Mouse (Mus musculus): ENCODE results near the gene Pid1. TPM values are rescaled to one million over a fixed set of nuclear protein-coding genes. Genes with fewer than 3 reads are reported as not detected.

Gene Pid1
- polyA plus RNA-seq, 1 experiment from 2014 or later = 26.0 TPM

DNA sequence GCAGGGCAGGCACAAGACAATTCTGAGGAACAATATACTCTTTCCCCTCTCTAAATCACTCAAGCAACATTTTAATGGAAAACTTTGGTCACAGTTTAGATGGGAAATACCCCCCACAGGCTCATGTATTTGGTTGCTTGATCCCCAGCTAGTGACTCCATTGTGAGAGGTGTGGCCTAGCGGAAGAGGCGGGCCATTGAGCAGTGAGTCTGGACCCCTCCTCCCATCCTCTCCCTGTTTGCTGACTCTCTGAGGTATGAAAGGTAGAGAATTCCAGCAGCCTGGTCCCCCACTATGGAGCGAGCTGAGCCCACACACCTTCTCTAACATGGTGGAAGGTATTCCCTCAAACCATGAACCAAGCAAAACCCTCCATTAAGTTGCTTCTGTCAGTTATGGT is 83.8 kb downstream of the Pid1 start:
- Histone ChIP-seq H3K4me2 (ENCODE audit: low read depth, low read length) (no peak overlapping the region), H3K9me3 (replicated peaks; ENCODE audit: control insufficient read depth, low read length) (no peaks in the 10 kb centered on the region), H3K36me3 (replicated peaks; ENCODE audit: control insufficient read depth, insufficient read depth, low read depth, low read length) (no peaks in the 10 kb centered on the region), H3K27me3 (ENCODE audit: control insufficient read depth, insufficient read depth, low read length) (no peaks in the 10 kb centered on the region), H3K27ac (replicated peaks; ENCODE audit: low read depth, low read length) (no peak overlapping the region), H3K9ac (replicated peaks; ENCODE audit: low read length) (no peak overlapping the region), H3K4me3 (ENCODE audit: low read depth, low read length) (no peak overlapping the region), H3K4me1 (ENCODE audit: control insufficient read depth, insufficient read depth, low read length) (no peaks in the 10 kb centered on the region)
- ATAC-seq (replicated peaks; ENCODE audit: insufficient number of reproducible peaks, low FRiP score, low TSS enrichment, low read depth) = no peak
- 89% methylated on average over 3 of the region's 3 CpGs for WGBS
- no peak for DNase-seq (ENCODE audit: low spot score)

DNA sequence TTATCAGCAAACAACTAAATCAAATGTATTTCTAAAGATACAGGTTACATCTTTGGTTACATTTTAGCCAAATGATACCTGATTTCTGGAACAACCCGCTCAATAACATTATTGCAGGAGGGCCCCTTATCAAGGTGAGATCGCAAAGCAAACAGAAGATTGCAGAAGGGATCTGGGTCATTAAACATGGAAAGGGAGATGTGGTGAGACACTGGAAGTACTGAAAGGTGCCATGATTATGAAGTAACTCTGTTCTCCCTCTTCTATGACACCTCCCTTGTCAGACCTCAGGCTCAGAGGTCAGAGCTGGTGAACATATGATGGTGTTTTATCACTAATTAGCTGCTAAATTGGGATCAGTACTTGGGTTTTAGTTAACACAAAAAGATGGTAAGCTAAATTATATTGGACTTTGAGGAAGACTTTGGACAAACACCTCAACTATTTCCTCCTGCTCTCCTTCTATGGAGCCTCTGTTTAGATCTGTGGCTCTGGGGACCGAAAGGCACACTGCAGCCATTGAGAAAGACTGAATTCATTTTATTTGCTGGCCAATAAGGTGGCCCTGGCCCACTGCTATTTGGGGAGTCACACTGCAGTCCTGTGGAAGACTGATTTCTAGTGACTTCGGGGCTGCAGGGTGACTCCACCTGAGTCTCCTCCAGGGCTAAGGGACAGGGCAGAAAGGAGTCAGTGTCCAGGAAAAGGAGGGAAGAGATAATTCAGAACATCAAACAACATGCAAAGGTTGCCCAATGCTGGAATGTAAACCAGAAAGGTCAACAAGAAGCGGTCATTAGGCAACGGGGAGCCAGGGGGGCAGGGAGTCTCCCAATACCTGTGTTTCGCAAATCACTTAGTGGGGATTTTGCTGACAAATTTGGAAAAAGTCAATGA is 85.4 kb downstream of the Pid1 start:
- no peak for DNase-seq (ENCODE audit: low spot score)
- ATAC-seq (replicated peaks; ENCODE audit: insufficient number of reproducible peaks, low FRiP score, low TSS enrichment, low read depth) = no peak
- Histone ChIP-seq H3K9me3 (replicated peaks; ENCODE audit: control insufficient read depth, low read length) (no peaks in the 10 kb centered on the region), H3K27me3 (ENCODE audit: control insufficient read depth, insufficient read depth, low read length) (no peaks in the 10 kb centered on the region), H3K4me3 (ENCODE audit: low read depth, low read length) (no peak overlapping the region), H3K36me3 (replicated peaks; ENCODE audit: control insufficient read depth, insufficient read depth, low read depth, low read length) (no peaks in the 10 kb centered on the region), H3K9ac (replicated peaks; ENCODE audit: low read length) (no peak overlapping the region), H3K4me1 (ENCODE audit: control insufficient read depth, insufficient read depth, low read length) (no peaks in the 10 kb centered on the region), H3K27ac (replicated peaks; ENCODE audit: low read depth, low read length) (no peak overlapping the region), H3K4me2 (ENCODE audit: low read depth, low read length) (no peak overlapping the region)
- WGBS = 81% methylated on average over 7 of the region's 7 CpGs

DNA sequence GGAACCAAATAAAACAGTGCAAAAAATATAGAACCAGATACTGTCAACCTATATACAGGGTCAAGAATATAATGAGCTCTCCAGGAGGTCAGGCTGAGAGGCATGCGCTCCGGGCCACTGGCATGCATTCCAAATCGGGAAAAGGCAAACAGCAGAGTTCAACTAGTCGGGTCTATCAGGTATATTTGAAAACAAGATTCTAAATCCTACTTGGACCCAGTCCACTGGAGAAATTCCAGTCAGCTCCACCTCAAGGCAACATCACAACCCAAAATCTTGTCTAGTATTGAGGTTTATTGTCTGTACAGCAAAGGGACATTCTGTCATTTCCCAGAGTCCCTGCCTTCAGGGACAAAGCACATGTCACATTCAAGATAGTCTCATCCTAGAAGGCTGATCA is 91.0 kb downstream of the Pid1 start:
- H3K36me3 ChIP-seq (replicated peaks; ENCODE audit: control insufficient read depth, insufficient read depth, low read depth, low read length) = no peaks in the 10 kb centered on the region
- no peak overlapping the region for H3K27ac ChIP-seq (replicated peaks; ENCODE audit: low read depth, low read length)
- ATAC-seq (replicated peaks; ENCODE audit: insufficient number of reproducible peaks, low FRiP score, low TSS enrichment, low read depth) = no peak
- WGBS = 58% methylated on average over 4 of the region's 4 CpGs
- DNase-seq (ENCODE audit: low spot score) = no peak
- H3K4me2 ChIP-seq (ENCODE audit: low read depth, low read length) = no peak overlapping the region
- no peaks in the 10 kb centered on the region for H3K9me3 ChIP-seq (replicated peaks; ENCODE audit: control insufficient read depth, low read length)
- no peaks in the 10 kb centered on the region for H3K4me1 ChIP-seq (ENCODE audit: control insufficient read depth, insufficient read depth, low read length)
- H3K4me3 ChIP-seq (ENCODE audit: low read depth, low read length) = no peak overlapping the region
- H3K27me3 ChIP-seq (ENCODE audit: control insufficient read depth, insufficient read depth, low read length) = no peaks in the 10 kb centered on the region
- H3K9ac ChIP-seq (replicated peaks; ENCODE audit: low read length) = no peak overlapping the region

DNA sequence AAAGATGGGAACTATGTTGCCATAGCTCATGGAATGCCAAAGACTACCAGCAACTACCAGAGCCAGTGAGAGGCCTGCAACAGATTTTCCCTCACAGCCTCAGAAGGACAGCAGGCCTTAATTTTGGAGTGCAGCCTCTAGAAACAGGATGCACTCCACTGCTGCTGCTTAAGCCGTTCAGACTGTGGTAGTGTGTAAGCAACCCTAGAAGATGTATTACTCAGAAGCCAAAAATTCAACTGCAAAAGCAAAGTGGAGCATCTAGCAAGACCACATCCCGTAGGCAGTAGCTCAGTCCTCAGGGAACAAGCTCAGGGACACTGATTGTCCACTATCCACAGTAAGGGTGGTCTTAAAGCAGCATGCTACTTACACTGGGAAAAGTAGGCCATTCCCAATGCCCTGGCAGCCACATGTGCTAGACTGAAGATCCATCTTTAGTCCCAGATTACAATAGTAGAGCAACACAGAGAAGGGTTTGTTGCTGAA is 92.2 kb downstream of the Pid1 start:
- ATAC-seq (replicated peaks; ENCODE audit: insufficient number of reproducible peaks, low FRiP score, low TSS enrichment, low read depth) = no peak
- no peak for DNase-seq (ENCODE audit: low spot score)
- Histone ChIP-seq H3K4me2 (ENCODE audit: low read depth, low read length) (no peak overlapping the region), H3K27me3 (ENCODE audit: control insufficient read depth, insufficient read depth, low read length) (no peaks in the 10 kb centered on the region), H3K9ac (replicated peaks; ENCODE audit: low read length) (no peak overlapping the region), H3K36me3 (replicated peaks; ENCODE audit: control insufficient read depth, insufficient read depth, low read depth, low read length) (no peaks in the 10 kb centered on the region), H3K4me1 (ENCODE audit: control insufficient read depth, insufficient read depth, low read length) (no peaks in the 10 kb centered on the region), H3K9me3 (replicated peaks; ENCODE audit: control insufficient read depth, low read length) (no peaks in the 10 kb centered on the region), H3K27ac (replicated peaks; ENCODE audit: low read depth, low read length) (no peak overlapping the region), H3K4me3 (ENCODE audit: low read depth, low read length) (no peak overlapping the region)
- 82% methylated on average over 2 of the region's 2 CpGs for WGBS

DNA sequence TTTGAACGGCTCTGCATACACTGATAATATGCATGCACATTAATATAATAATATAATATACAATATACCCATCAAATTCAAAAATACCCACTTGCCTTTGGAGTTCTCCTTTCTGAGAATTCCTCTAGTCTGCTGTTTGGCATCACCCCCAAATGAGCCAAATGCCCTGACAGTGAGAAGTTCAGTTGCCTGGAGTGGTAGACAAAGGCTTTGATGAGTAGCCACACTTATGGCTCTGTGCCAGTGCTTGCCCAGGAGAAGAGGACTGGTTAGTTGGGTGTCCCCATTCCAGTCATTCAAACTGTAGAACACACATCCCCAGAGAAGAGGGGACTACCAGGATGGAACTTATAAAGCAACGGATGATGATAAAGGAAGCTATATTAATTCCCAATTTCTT is 106.3 kb downstream of the Pid1 start:
- Histone ChIP-seq H3K9ac (replicated peaks; ENCODE audit: low read length) (no peak overlapping the region), H3K4me2 (ENCODE audit: low read depth, low read length) (no peak overlapping the region), H3K4me3 (ENCODE audit: low read depth, low read length) (no peak overlapping the region), H3K9me3 (replicated peaks; ENCODE audit: control insufficient read depth, low read length) (no peaks in the 10 kb centered on the region), H3K27ac (replicated peaks; ENCODE audit: low read depth, low read length) (no peak overlapping the region), H3K4me1 (ENCODE audit: control insufficient read depth, insufficient read depth, low read length) (no peaks in the 10 kb centered on the region), H3K27me3 (ENCODE audit: control insufficient read depth, insufficient read depth, low read length) (no peaks in the 10 kb centered on the region), H3K36me3 (replicated peaks; ENCODE audit: control insufficient read depth, insufficient read depth, low read depth, low read length) (no peaks in the 10 kb centered on the region)
- 93% methylated on average over 2 of the region's 2 CpGs for WGBS
- ATAC-seq (replicated peaks; ENCODE audit: insufficient number of reproducible peaks, low FRiP score, low TSS enrichment, low read depth) = no peak
- no peak for DNase-seq (ENCODE audit: low spot score)

DNA sequence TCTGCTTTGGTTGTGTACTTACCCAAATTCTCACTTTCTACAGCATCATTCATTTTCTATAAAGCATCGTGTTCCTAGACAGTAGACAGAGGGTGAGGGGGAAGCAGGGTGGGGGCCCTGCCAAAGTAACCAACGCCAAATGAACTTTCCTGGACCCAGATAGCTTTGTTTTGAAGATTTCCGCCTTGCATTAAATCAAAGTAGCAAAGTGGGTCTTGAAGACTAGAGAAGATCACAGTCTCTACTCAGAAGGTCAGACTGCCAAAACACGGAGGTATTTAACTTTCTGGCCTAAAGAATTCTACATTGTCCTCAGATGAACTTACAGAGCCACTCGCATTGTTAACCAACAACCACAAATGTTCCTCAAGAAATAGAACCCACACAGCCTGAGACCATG is 109.6 kb downstream of the Pid1 start:
- H3K27me3 ChIP-seq (ENCODE audit: control insufficient read depth, insufficient read depth, low read length) = no peaks in the 10 kb centered on the region
- H3K4me3 ChIP-seq (ENCODE audit: low read depth, low read length) = no peak overlapping the region
- H3K4me2 ChIP-seq (ENCODE audit: low read depth, low read length) = no peak overlapping the region
- no peaks in the 10 kb centered on the region for H3K9me3 ChIP-seq (replicated peaks; ENCODE audit: control insufficient read depth, low read length)
- no peaks in the 10 kb centered on the region for H3K4me1 ChIP-seq (ENCODE audit: control insufficient read depth, insufficient read depth, low read length)
- H3K36me3 ChIP-seq (replicated peaks; ENCODE audit: control insufficient read depth, insufficient read depth, low read depth, low read length) = no peaks in the 10 kb centered on the region
- no peak overlapping the region for H3K27ac ChIP-seq (replicated peaks; ENCODE audit: low read depth, low read length)
- H3K9ac ChIP-seq (replicated peaks; ENCODE audit: low read length) = no peak overlapping the region
- 80% methylated on average over 5 of the region's 5 CpGs for WGBS
- ATAC-seq (replicated peaks; ENCODE audit: insufficient number of reproducible peaks, low FRiP score, low TSS enrichment, low read depth) = no peak
- DNase-seq (ENCODE audit: low spot score) = no peak

DNA sequence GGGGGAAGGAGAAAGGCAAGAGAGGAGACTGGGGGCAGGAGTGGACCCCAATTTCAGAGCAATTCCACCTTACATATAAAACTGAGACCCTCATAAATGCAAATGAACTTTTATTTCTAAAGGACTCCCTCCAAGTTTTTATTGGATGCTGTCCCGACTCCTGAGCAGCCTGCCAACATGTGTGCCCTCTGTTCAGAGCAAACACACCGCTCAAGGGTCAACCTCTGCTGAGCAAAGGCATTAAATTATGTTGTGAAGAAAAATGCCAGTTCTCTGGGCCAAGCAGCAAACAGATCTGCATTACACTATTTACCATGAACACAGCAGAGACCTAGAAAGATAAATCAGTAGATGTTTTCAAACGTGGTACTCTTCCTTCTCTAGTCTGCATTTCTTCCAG is 110.1 kb downstream of the Pid1 start:
- DNase-seq (ENCODE audit: low spot score) (no peak), ATAC-seq (replicated peaks; ENCODE audit: insufficient number of reproducible peaks, low FRiP score, low TSS enrichment, low read depth) (no peak)
- no peak overlapping the region for H3K4me2 ChIP-seq (ENCODE audit: low read depth, low read length)
- H3K27me3 ChIP-seq (ENCODE audit: control insufficient read depth, insufficient read depth, low read length) = no peaks in the 10 kb centered on the region
- no peaks in the 10 kb centered on the region for H3K36me3 ChIP-seq (replicated peaks; ENCODE audit: control insufficient read depth, insufficient read depth, low read depth, low read length)
- no peak overlapping the region for H3K27ac ChIP-seq (replicated peaks; ENCODE audit: low read depth, low read length)
- no peak overlapping the region for H3K9ac ChIP-seq (replicated peaks; ENCODE audit: low read length)
- no peaks in the 10 kb centered on the region for H3K4me1 ChIP-seq (ENCODE audit: control insufficient read depth, insufficient read depth, low read length)
- 64% methylated on average over 3 of the region's 3 CpGs for WGBS
- no peaks in the 10 kb centered on the region for H3K9me3 ChIP-seq (replicated peaks; ENCODE audit: control insufficient read depth, low read length)
- no peak overlapping the region for H3K4me3 ChIP-seq (ENCODE audit: low read depth, low read length)

DNA sequence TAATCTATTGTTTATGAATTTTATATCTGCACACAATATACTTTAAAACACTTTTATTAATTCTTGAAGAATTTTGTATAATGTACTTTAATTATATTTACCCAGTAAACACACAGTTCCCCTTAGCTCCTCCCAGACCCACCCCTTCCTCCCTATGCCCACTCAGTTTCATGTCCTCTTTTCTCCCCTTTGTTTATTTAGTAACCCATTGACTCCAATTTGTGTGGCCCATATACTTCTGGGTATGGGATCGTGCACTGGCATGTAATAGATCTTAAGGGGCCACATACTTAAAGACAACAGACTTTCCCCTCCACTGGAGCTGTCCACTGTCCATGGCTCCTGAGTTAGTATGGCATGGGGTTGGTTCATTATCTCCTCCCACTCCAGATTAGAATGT is 112.8 kb downstream of the Pid1 start:
- no peak overlapping the region for H3K27ac ChIP-seq (replicated peaks; ENCODE audit: low read depth, low read length)
- WGBS = 75% methylated on average over 1 of the region's 1 CpGs
- no peak overlapping the region for H3K4me2 ChIP-seq (ENCODE audit: low read depth, low read length)
- H3K4me3 ChIP-seq (ENCODE audit: low read depth, low read length) = no peak overlapping the region
- ATAC-seq (replicated peaks; ENCODE audit: insufficient number of reproducible peaks, low FRiP score, low TSS enrichment, low read depth) (no peak), DNase-seq (ENCODE audit: low spot score) (no peak)
- H3K9ac ChIP-seq (replicated peaks; ENCODE audit: low read length) = no peak overlapping the region
- H3K9me3 ChIP-seq (replicated peaks; ENCODE audit: control insufficient read depth, low read length) = no peaks in the 10 kb centered on the region
- no peaks in the 10 kb centered on the region for H3K36me3 ChIP-seq (replicated peaks; ENCODE audit: control insufficient read depth, insufficient read depth, low read depth, low read length)
- no peaks in the 10 kb centered on the region for H3K27me3 ChIP-seq (ENCODE audit: control insufficient read depth, insufficient read depth, low read length)
- H3K4me1 ChIP-seq (ENCODE audit: control insufficient read depth, insufficient read depth, low read length) = no peaks in the 10 kb centered on the region

Measured in embryonic facial prominence, embryonic 11.5 days (tissue).